Mouse (Mus musculus): ENCODE data around the gene Fabp3. TPM values are rescaled to one million over a fixed set of nuclear protein-coding genes. Genes with fewer than 3 reads are reported as not detected.

The Fabp3 gene
- total and polyA plus RNA-seq, 2 experiments from 2014 or later = 131 to 410 TPM

DNA sequence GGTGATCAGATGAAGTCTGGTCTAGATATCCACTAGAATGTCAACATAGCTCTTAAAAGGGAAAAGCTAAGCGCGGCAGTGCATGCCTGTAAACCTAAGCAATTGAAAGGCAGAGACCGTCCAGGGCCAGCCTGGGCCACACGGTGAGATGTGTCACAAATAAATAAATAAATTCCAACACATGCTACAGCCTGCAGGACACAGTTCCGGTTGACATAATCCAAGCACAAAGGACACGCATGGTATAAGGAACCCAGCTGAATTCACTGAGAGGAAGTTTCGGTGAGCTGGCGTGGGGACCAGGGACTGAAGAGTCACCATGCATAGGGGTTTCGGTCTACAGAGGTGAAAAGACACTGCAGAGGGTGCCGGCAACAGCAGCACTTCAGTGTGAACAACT, 39.7 kb upstream of the Fabp3 start:
- ATAC-seq (no peak), DNase-seq (ENCODE audit: low spot score) (no peak)
- H3K9ac ChIP-seq (replicated peaks; ENCODE audit: low read length) = no peak overlapping the region
- no peaks in the 10 kb centered on the region; the same call in 1 of the 2 replicates for H3K4me1 ChIP-seq (ENCODE audit: insufficient read depth, low read length)
- no peaks in the 10 kb centered on the region for H3K9me3 ChIP-seq (ENCODE audit: low read length)
- no peak overlapping the region for H3K4me3 ChIP-seq (ENCODE audit: low read length)
- H3K27me3 ChIP-seq (ENCODE audit: insufficient read depth, low read length) = no peaks in the 10 kb centered on the region
- no peaks in the 10 kb centered on the region for H3K36me3 ChIP-seq (ENCODE audit: insufficient read depth, low read length)
- no peak overlapping the region for H3K4me2 ChIP-seq (ENCODE audit: low read depth, low read length)
- WGBS = 76% methylated on average over 10 of the region's 10 CpGs
- H3K27ac ChIP-seq = no peak overlapping the region
- no peak for TF ChIP-seq CTCF (IDR thresholded peaks at IDR 0.05; ENCODE audit: low read depth)

DNA sequence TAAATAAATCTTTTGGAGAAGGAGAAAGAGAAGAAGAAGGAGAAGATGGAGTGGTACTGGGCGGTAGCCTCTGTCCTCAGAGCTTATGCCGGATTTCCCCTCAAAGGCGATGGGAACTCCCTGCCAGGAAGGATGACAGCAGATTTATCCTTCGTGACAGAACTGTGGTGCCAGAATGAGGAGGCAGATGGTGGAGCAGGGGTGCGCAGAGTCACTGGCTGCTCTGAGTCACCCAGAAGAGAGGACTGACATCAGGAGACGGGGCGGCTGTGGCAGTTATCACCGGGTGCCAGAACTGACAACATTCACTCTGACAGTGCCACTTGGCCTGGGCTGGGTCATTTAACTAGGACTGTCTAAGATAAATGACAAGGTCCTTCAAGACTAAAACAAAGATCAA, 38.3 kb upstream of the Fabp3 start:
- 54% methylated on average over 8 of the region's 8 CpGs for WGBS
- no peaks in the 10 kb centered on the region for H3K4me1 ChIP-seq (ENCODE audit: insufficient read depth, low read length)
- DNase-seq (ENCODE audit: low spot score) = peak; percentile 72
- no peak overlapping the region for H3K4me3 ChIP-seq (ENCODE audit: low read length)
- no peaks in the 10 kb centered on the region for H3K27me3 ChIP-seq (ENCODE audit: insufficient read depth, low read length)
- H3K4me2 ChIP-seq (ENCODE audit: low read depth, low read length) = no peak overlapping the region
- TF ChIP-seq CTCF (IDR thresholded peaks at IDR 0.05; ENCODE audit: low read depth) = no peak
- 0 out of 2 replicates have a peak overlapping the region, but pooled peaks have one; percentile 17 for H3K27ac ChIP-seq
- H3K9me3 ChIP-seq (ENCODE audit: low read length) = no peaks in the 10 kb centered on the region
- ATAC-seq = peak; percentile 31; the same call in 1 of the 2 replicates
- H3K36me3 ChIP-seq (ENCODE audit: insufficient read depth, low read length) = no peaks in the 10 kb centered on the region
- no peak overlapping the region for H3K9ac ChIP-seq (replicated peaks; ENCODE audit: low read length)

DNA sequence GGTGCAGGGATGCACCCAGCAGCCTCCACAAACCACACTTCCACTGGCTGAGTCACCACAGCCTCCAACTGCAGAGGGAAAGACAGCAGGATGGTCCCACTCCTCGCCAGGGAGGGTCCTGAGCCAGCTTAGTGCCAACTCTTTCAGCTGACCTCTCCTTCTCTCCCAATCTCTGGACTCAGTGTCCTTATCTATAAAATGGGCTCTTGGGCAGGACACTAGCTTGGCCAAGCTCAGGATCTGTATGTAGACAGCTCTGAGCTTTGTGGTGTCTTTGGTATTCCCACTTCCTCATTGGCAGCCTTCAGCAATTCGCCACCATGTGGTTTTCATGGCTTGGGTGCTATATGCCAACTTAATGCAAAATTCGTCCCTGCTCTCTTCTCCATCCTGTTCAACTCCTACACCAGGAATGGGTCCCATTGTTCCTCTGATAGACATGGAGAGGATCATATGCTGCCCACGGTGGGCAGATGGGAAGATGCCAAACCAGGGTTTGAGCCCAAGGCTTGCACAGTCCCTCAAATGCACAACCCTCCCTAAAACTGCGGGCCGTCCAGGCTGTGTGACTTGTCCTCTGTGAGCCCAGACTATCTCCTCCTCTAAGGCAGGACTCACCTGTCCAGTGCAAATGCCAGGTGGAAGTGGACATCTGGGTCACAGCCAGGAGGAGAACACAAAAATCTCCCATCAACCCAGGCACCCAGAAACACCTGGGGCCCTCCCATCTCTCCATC, 37.6 kb upstream of the Fabp3 start:
- H3K27me3 ChIP-seq (ENCODE audit: insufficient read depth, low read length) = no peaks in the 10 kb centered on the region
- H3K4me2 ChIP-seq (ENCODE audit: low read depth, low read length) = no peak overlapping the region
- H3K9ac ChIP-seq (replicated peaks; ENCODE audit: low read length) = no peak overlapping the region
- no peak overlapping the region for H3K4me3 ChIP-seq (ENCODE audit: low read length)
- 83% methylated on average over 6 of the region's 6 CpGs for WGBS
- no peaks in the 10 kb centered on the region for H3K9me3 ChIP-seq (ENCODE audit: low read length)
- no peak for ATAC-seq
- no peak for DNase-seq (ENCODE audit: low spot score)
- peak overlapping the region; percentile 17; the same call in 1 of the 2 replicates for H3K27ac ChIP-seq
- peaks cover 4% of the 10 kb centered on the region; the same call in 1 of the 2 replicates for H3K4me1 ChIP-seq (ENCODE audit: insufficient read depth, low read length)
- no peaks in the 10 kb centered on the region for H3K36me3 ChIP-seq (ENCODE audit: insufficient read depth, low read length)
- no peak for TF ChIP-seq CTCF (IDR thresholded peaks at IDR 0.05; ENCODE audit: low read depth)

DNA sequence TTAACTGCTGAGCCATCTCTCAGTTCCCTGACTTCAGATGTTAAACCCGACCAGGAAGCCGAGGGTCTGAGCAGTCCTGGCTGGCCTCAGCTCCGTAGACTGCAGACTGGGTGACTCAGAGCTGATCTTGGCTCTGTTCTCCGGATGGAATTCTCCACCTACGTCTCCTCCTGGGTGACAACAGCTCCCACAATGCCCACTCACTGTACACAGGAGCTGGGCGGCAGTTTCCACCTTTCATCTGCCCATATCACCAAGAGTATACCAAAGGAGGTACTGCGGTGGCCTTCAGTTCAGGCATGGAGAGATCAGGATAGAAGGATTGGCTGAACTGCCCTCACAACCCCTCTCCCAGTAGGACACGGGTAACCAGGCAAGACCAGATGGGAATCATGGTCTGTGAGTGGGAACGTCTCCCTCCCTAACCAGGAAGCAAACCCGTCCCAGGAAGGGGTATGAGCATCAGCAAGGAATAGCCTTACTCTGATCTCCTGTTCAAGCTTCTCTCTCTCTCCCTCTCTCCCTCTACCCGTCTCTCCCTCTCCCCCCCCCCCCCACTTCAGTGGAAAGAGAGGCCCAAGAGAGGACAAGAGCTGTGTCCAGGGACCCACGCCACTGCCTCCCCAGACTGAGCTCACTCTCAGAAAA, 34.6 kb upstream of the Fabp3 start:
- Histone ChIP-seq H3K27me3 (ENCODE audit: insufficient read depth, low read length) (no peaks in the 10 kb centered on the region), H3K4me1 (ENCODE audit: insufficient read depth, low read length) (peaks cover 6% of the 10 kb centered on the region; the same call in 1 of the 2 replicates), H3K9ac (replicated peaks; ENCODE audit: low read length) (peak overlapping the region; percentile 76), H3K9me3 (ENCODE audit: low read length) (no peaks in the 10 kb centered on the region), H3K36me3 (ENCODE audit: insufficient read depth, low read length) (no peaks in the 10 kb centered on the region), H3K27ac (peak overlapping the region; percentile 89), H3K4me3 (ENCODE audit: low read length) (peak overlapping the region; percentile 58), H3K4me2 (ENCODE audit: low read depth, low read length) (peak overlapping the region; percentile 84)
- peak; percentile 52 for DNase-seq (ENCODE audit: low spot score)
- peak; percentile 38 for ATAC-seq
- 12% methylated on average over 12 of the region's 12 CpGs for WGBS
- TF ChIP-seq CTCF (IDR thresholded peaks at IDR 0.05; ENCODE audit: low read depth) = no peak

DNA sequence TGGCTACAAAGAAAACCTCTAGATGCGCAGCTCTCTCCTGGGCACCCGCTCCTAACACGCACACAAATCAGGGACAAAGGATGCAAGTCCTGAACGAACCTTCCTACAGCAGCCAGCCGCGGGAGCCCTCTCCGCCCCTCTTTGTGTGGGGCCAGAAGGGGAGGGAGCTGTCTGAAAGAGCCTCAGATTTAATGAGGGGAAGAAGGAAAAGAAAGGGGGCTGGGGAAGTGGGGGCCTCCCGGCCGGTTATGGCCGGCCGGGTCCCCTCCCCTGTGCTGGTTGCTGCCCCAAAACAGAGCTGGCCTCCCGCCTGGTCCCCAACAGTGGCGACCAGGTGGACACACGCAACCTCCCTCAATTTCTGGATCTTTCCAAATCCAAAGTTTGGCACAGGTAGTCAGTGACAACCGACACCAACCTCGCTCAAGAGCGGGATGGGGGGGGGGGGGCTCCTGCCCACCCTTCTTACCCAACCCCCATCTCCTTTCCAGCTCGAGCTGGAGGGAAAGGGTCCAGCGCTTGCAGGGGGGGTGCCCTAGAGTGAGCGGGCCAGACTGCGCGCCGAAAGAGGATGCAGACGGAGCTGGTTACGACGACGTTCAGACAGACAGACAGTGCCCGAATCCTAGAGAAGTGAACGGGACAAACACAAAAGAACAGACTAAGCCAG, 33.9 kb upstream of the Fabp3 start:
- no peaks in the 10 kb centered on the region for H3K9me3 ChIP-seq (ENCODE audit: low read length)
- no peaks in the 10 kb centered on the region for H3K27me3 ChIP-seq (ENCODE audit: insufficient read depth, low read length)
- peak overlapping the region; percentile 89 for H3K27ac ChIP-seq
- peaks cover 6% of the 10 kb centered on the region; the same call in 1 of the 2 replicates for H3K4me1 ChIP-seq (ENCODE audit: insufficient read depth, low read length)
- H3K36me3 ChIP-seq (ENCODE audit: insufficient read depth, low read length) = no peaks in the 10 kb centered on the region
- no peak for TF ChIP-seq CTCF (IDR thresholded peaks at IDR 0.05; ENCODE audit: low read depth)
- peak; percentile 71 for DNase-seq (ENCODE audit: low spot score)
- peak overlapping the region; percentile 76 for H3K9ac ChIP-seq (replicated peaks; ENCODE audit: low read length)
- under 1% methylated on average over 28 of the region's 29 CpGs for WGBS
- H3K4me2 ChIP-seq (ENCODE audit: low read depth, low read length) = peak overlapping the region; percentile 84
- ATAC-seq = peak; percentile 76
- H3K4me3 ChIP-seq (ENCODE audit: low read length) = peak overlapping the region; percentile 58

DNA sequence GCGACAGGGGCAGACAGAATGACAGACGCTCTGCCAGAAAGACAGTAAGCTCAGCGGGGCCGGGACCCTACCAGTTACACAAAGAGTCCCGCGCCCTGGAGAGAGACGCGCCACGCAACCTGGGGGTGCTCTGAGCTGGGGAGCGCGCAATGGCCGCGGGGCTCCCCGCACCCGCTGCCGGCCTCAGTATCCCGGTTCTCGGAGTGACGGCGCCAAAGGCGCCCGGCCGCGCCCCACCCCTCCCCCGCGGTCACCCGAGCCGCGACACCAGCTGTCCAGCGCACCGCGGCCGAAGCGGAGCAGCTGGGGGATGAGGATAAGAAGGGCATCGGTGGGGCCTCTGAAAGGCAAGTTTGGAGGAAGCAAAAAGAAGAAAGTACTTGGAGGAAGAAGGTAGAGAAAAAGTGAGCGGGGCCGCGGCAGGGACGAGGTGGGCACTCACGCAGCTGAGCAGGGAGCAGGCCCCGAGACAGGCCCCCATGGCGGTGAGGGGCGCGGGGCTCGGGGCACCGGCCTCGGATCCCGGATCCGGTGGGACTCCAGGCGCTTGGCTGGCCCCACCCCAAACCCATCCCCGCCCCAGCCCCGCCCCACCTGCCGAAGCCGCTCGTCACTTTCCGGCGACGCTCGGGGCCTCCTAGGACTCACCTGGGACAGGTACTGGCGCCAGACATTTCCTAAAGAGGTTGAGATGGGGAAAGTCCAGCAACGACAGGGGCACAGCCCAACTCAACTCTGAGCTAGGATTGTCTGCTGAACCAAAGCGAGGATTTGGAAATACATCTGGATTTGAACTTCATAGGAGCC, 33.2 kb upstream of the Fabp3 start:
- no peak for TF ChIP-seq CTCF (IDR thresholded peaks at IDR 0.05; ENCODE audit: low read depth)
- WGBS = 2% methylated on average over 59 of the region's 62 CpGs
- ATAC-seq = peak; percentile 36; the same call in 1 of the 2 replicates

More for the DNA sequence above, 33.2 kb upstream of the Fabp3 start:
- Histone ChIP-seq H3K4me2 (ENCODE audit: low read depth, low read length) (peak overlapping the region; percentile 84), H3K27me3 (ENCODE audit: insufficient read depth, low read length) (no peaks in the 10 kb centered on the region), H3K27ac (peak overlapping the region; percentile 89), H3K4me3 (ENCODE audit: low read length) (peak overlapping the region; percentile 58), H3K4me1 (ENCODE audit: insufficient read depth, low read length) (peaks cover 6% of the 10 kb centered on the region; the same call in 1 of the 2 replicates), H3K9me3 (ENCODE audit: low read length) (no peaks in the 10 kb centered on the region), H3K9ac (replicated peaks; ENCODE audit: low read length) (peak overlapping the region; percentile 76), H3K36me3 (ENCODE audit: insufficient read depth, low read length) (no peaks in the 10 kb centered on the region)
- DNase-seq (ENCODE audit: low spot score) = peak; percentile 53
